Mouse (Mus musculus): ENCODE measurements around the gene Comtd1. TPM values are rescaled to one million over a fixed set of nuclear protein-coding genes. Genes with fewer than 3 reads are reported as not detected.

Gene Comtd1
- 5.8 to 10.6 TPM (median 6.5 TPM) in 4 replicates for total RNA-seq (2023)

DNA sequence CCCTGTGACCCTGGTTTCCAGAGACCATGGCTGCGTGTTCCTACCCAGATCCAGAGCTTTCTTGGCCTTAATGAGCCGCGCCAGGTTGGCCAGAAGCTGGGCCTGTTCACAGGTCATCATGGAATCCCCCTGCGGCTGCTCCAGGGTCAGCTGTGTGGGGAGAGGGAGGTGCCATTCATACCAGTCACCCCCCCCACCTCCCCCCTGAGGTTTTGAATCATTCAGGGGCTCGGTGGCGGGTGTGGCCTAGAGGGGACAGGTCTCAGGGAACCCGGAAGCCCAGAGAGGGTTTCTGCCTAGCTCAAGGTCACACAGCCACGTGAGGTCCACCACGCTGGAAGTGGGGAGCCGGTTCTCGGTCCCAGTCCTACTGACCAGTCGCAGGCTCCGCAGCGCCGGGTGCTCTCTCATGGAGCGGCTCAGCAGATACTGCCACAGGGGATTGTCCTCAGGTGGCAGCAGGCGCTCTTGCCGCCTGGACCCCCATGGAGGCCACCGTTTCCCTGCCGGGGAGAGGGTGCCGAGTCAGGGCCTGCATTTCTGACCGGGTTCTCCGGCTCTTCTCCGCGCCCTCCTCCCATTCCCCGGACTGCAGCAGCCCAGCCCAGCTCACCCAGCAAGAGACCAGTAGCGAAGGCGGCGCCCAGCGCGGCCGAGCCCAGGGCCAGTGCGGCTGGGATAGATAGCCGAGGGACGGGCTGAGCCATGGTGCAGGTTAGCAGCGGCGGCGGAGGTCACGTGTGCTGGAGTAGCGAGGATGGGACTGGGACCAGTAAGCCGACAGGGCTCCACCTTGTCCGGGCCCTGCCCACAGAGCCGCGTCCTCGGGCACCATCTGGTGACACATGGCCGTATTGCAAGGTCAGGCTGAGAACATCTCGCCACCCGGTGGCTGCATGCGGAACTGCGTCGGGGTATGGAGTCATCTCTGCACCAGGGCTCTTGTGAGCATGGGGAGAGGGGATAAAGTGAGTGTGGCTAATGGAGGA lies at the start of gene Comtd1:
Gene Comtd1 (minus strand): TSS at position 812 of the 989 bp plus-strand sequence.

DNA sequence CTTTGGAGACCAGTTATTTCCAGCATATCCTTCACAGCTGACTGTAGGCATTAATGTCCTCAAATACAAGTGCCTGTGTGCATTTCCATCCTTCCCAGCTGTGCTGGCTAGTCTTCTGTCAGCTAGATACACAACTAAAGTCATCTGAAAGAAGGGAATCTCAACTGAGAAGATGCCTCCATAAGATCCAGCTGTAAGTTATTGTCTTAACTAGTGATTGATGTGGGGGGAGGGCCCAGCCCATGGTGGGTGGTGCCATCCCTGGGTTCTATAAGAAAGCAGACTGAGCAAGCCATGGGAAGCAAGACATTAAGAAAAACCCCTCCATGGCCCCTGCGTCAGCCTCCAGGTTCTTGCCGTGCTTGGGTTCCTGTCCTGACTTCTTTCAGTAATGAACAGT lies 23.8 kb downstream of the Comtd1 start, which contains the start of gene Vdac2:
Gene Vdac2 (plus strand): TSS at position 301 of the 400 bp plus-strand sequence.

Other genes with a start within 250 kb of the Comtd1 start
- gene Dupd1, start 134.4 kb downstream of the Comtd1 start, total RNA-seq (2023), result not detected in 4 replicates
- gene Samd8, start 98.4 kb downstream of the Comtd1 start, total RNA-seq (2023), result 27.9 to 30.7 TPM (median 28.9 TPM) in 4 replicates
- gene Dusp13, start 97.8 kb downstream of the Comtd1 start, total RNA-seq (2023), result not detected in 4 replicates
- 114 to 141 TPM (median 130 TPM) in 4 replicates for gene Vdac2, start 23.7 kb downstream of the Comtd1 start, total RNA-seq (2023)
- gene Zfp503, start 140.6 kb upstream of the Comtd1 start, total RNA-seq (2023), result 1.2 to 1.4 TPM (median 1.3 TPM) in 4 replicates
- gene Lrmda, start 170.7 kb upstream of the Comtd1 start, total RNA-seq (2023), result 1.0 to 2.9 TPM (median 2.5 TPM) in 4 replicates